Mouse (Mus musculus) midbrain, embryonic 15.5 days (tissue): ENCODE results near the gene Ncor1. TPM values are rescaled to one million over a fixed set of nuclear protein-coding genes. Genes with fewer than 3 reads are reported as not detected.

Experiments
- ATAC-seq: fragments of 200-750 bp; cut with Nextera tagmentation; replicated peaks from 2 replicates; pipeline ENCODE4 v1.8.0; 2017; ENCODE audit warnings: moderate TSS enrichment
- H3K27ac ChIP-seq: fragments of 300-500 bp; sonication (generic); 2 replicates; pipeline ENCODE4 v1.5.1; 2015; ENCODE audit warnings: mild to moderate bottlenecking, inconsistent platforms
- H3K27me3 ChIP-seq: fragments of 300-500 bp; sonication (generic); replicated peaks from 2 replicates; pipeline ENCODE4 v1.6.1; 2015; ENCODE audit warnings: inconsistent platforms
- H3K36me3 ChIP-seq: fragments of 300-500 bp; sonication (generic); replicated peaks from 2 replicates; pipeline ENCODE4 v1.6.1; 2015; ENCODE audit warnings: inconsistent platforms
- H3K4me1 ChIP-seq: fragments of 300-500 bp; sonication (generic); 2 replicates; pipeline ENCODE4 v1.6.1; 2015; ENCODE audit warnings: inconsistent platforms
- H3K4me2 ChIP-seq: fragments of 300-500 bp; sonication (generic); 2 replicates; pipeline ENCODE4 v1.6.1; 2015; ENCODE audit warnings: inconsistent platforms, mild to moderate bottlenecking, moderate library complexity
- H3K4me3 ChIP-seq: fragments of 300-500 bp; sonication (generic); 2 replicates; pipeline ENCODE4 v1.5.1; 2015; ENCODE audit warnings: mild to moderate bottlenecking, inconsistent platforms
- H3K9ac ChIP-seq: fragments of 300-500 bp; sonication (generic); 2 replicates; pipeline ENCODE4 v1.6.1; 2015; ENCODE audit warnings: mild to moderate bottlenecking, inconsistent platforms
- H3K9me3 ChIP-seq: fragments of 300-500 bp; sonication (generic); 2 replicates; pipeline ENCODE4 v1.6.1; 2016; ENCODE audit warnings: inconsistent platforms
- WGBS: fragments of 180-500 bp; shearing (Covaris S2); methylation state at CpG from one replicate; pipeline ENCODE4 v1.1.7; 2015; ENCODE audit warnings: mixed read lengths; 5-methylcytosine and 5-hydroxymethylcytosine counted together
- polyA plus RNA-seq: library from polyadenylated mRNA; unstranded; fragments of >200 nt; fragmentation: Nextera tagmentation; extraction: Ambion mirVana; gene quantifications from 2 replicates; pipeline ENCODE4 v1.2.1, GENCODE M21; 2015

The Ncor1 gene
- polyA plus RNA-seq: 179 and 182 TPM in 2 replicates

- H3K4me1 ChIP-seq: peaks cover 21% of the 10 kb centered on the region
- peak within 1 kb of the TSS; percentile 94 for H3K9ac ChIP-seq
- H3K27ac ChIP-seq: peak within 1 kb of the TSS; percentile 97
- H3K27me3 ChIP-seq: no peaks in the 10 kb centered on the region
- no peaks in the 10 kb centered on the region for H3K36me3 ChIP-seq
- H3K4me2 ChIP-seq: peak within 1 kb of the TSS; percentile 87
- peak within 1 kb of the TSS; percentile 79 for H3K4me3 ChIP-seq
- H3K9me3 ChIP-seq: no peaks in the 10 kb centered on the region
- WGBS: under 1% methylated on average over 33 of the region's 33 CpGs
- ATAC-seq: peak; percentile 48
These were observed at the start of gene Ncor1, which contains the start of gene Pigl for GRCm38 (mm10) chr11:62458276-62458724. Gene Ncor1, minus strand, starts transcription at chr11:62458541. Gene Pigl, plus strand, starts transcription at chr11:62458460.

GRCm38 (mm10) chr11:62507683-62508082 lies 49.3 kb upstream of the Ncor1 start:
- Histone ChIP-seq H3K27me3 (no peaks in the 10 kb centered on the region), H3K36me3 (no peaks in the 10 kb centered on the region), H3K27ac (no peak overlapping the region), H3K9ac (no peak overlapping the region), H3K4me2 (no peak overlapping the region), H3K4me1 (no peaks in the 10 kb centered on the region), H3K9me3 (no peaks in the 10 kb centered on the region), H3K4me3 (no peak overlapping the region)
- 96% methylated on average over 4 of the region's 4 CpGs for WGBS
- no peak for ATAC-seq

GRCm38 (mm10) chr11:62500529-62500928 lies 42.2 kb upstream of the Ncor1 start:
- H3K9me3 ChIP-seq: no peaks in the 10 kb centered on the region
- WGBS: 89% methylated on average over 2 of the region's 2 CpGs
- no peaks in the 10 kb centered on the region for H3K36me3 ChIP-seq
- no peak overlapping the region for H3K4me2 ChIP-seq
- H3K27me3 ChIP-seq: no peaks in the 10 kb centered on the region
- ATAC-seq: no peak
- H3K9ac ChIP-seq: no peak overlapping the region
- no peak overlapping the region for H3K4me3 ChIP-seq
- no peaks in the 10 kb centered on the region for H3K4me1 ChIP-seq
- H3K27ac ChIP-seq: no peak overlapping the region

GRCm38 (mm10) chr11:62498802-62499201 lies 40.5 kb upstream of the Ncor1 start:
- Histone ChIP-seq H3K9me3 (no peaks in the 10 kb centered on the region), H3K4me2 (no peak overlapping the region), H3K27me3 (no peaks in the 10 kb centered on the region), H3K36me3 (no peaks in the 10 kb centered on the region), H3K4me1 (no peaks in the 10 kb centered on the region), H3K27ac (no peak overlapping the region), H3K4me3 (no peak overlapping the region), H3K9ac (no peak overlapping the region)
- 78% methylated on average over 2 of the region's 2 CpGs for WGBS
- ATAC-seq: no peak

GRCm38 (mm10) chr11:62497181-62497580 lies 38.8 kb upstream of the Ncor1 start:
- 65% methylated on average over 3 of the region's 3 CpGs for WGBS
- Histone ChIP-seq H3K27ac (no peak overlapping the region), H3K9ac (no peak overlapping the region), H3K4me2 (no peak overlapping the region), H3K36me3 (no peaks in the 10 kb centered on the region), H3K4me1 (no peaks in the 10 kb centered on the region), H3K27me3 (no peaks in the 10 kb centered on the region), H3K9me3 (no peaks in the 10 kb centered on the region), H3K4me3 (no peak overlapping the region)
- no peak for ATAC-seq

- Histone ChIP-seq H3K27ac (no peak overlapping the region), H3K36me3 (no peaks in the 10 kb centered on the region), H3K4me1 (no peaks in the 10 kb centered on the region), H3K27me3 (no peaks in the 10 kb centered on the region), H3K9ac (no peak overlapping the region), H3K4me3 (no peak overlapping the region), H3K4me2 (no peak overlapping the region), H3K9me3 (no peaks in the 10 kb centered on the region)
- no peak for ATAC-seq
- 60% methylated on average over 5 of the region's 5 CpGs for WGBS
These were observed 37.9 kb upstream of the Ncor1 start for GRCm38 (mm10) chr11:62496151-62496715.

GRCm38 (mm10) chr11:62495276-62495801 lies 37.0 kb upstream of the Ncor1 start:
- Histone ChIP-seq H3K27me3 (no peaks in the 10 kb centered on the region), H3K27ac (no peak overlapping the region), H3K4me3 (no peak overlapping the region), H3K4me1 (no peaks in the 10 kb centered on the region), H3K9ac (no peak overlapping the region), H3K9me3 (no peaks in the 10 kb centered on the region), H3K4me2 (no peak overlapping the region), H3K36me3 (no peaks in the 10 kb centered on the region)
- ATAC-seq: no peak
- WGBS: 30% methylated on average over 7 of the region's 10 CpGs

GRCm38 (mm10) chr11:62494754-62495275 lies 36.5 kb upstream of the Ncor1 start:
- no peak for ATAC-seq
- WGBS: 8% methylated on average over 6 of the region's 6 CpGs
- H3K9ac ChIP-seq: no peak overlapping the region
- no peak overlapping the region for H3K27ac ChIP-seq
- no peak overlapping the region for H3K4me2 ChIP-seq
- H3K9me3 ChIP-seq: no peaks in the 10 kb centered on the region
- no peaks in the 10 kb centered on the region for H3K36me3 ChIP-seq
- H3K4me3 ChIP-seq: no peak overlapping the region
- no peaks in the 10 kb centered on the region for H3K4me1 ChIP-seq
- no peaks in the 10 kb centered on the region for H3K27me3 ChIP-seq

GRCm38 (mm10) chr11:62493701-62494100 lies 35.4 kb upstream of the Ncor1 start:
- no peak overlapping the region for H3K9ac ChIP-seq
- no peaks in the 10 kb centered on the region for H3K9me3 ChIP-seq
- ATAC-seq: no peak
- no peak overlapping the region for H3K4me3 ChIP-seq
- H3K36me3 ChIP-seq: no peaks in the 10 kb centered on the region
- WGBS: 98% methylated on average over 6 of the region's 6 CpGs
- no peak overlapping the region for H3K27ac ChIP-seq
- no peak overlapping the region for H3K4me2 ChIP-seq
- H3K4me1 ChIP-seq: no peaks in the 10 kb centered on the region
- no peaks in the 10 kb centered on the region for H3K27me3 ChIP-seq

- H3K36me3 ChIP-seq: no peaks in the 10 kb centered on the region
- no peak overlapping the region for H3K4me2 ChIP-seq
- H3K27me3 ChIP-seq: no peaks in the 10 kb centered on the region
- no peak overlapping the region for H3K4me3 ChIP-seq
- no peak for ATAC-seq
- H3K9me3 ChIP-seq: no peaks in the 10 kb centered on the region
- H3K4me1 ChIP-seq: no peaks in the 10 kb centered on the region
- no peak overlapping the region for H3K27ac ChIP-seq
- 90% methylated on average over 10 of the region's 10 CpGs for WGBS
- no peak overlapping the region for H3K9ac ChIP-seq
These were observed 29.4 kb upstream of the Ncor1 start for GRCm38 (mm10) chr11:62487540-62488350.

GRCm38 (mm10) chr11:62486949-62487348 lies 28.6 kb upstream of the Ncor1 start:
- no peaks in the 10 kb centered on the region for H3K9me3 ChIP-seq
- no peaks in the 10 kb centered on the region for H3K27me3 ChIP-seq
- no peaks in the 10 kb centered on the region for H3K36me3 ChIP-seq
- H3K4me3 ChIP-seq: no peak overlapping the region
- H3K4me1 ChIP-seq: no peaks in the 10 kb centered on the region
- no peak for ATAC-seq
- H3K4me2 ChIP-seq: no peak overlapping the region
- WGBS: 98% methylated on average over 1 of the region's 1 CpGs
- H3K9ac ChIP-seq: no peak overlapping the region
- H3K27ac ChIP-seq: no peak overlapping the region

- H3K27me3 ChIP-seq: no peaks in the 10 kb centered on the region
- WGBS: 87% methylated on average over 5 of the region's 5 CpGs
- H3K9ac ChIP-seq: no peak overlapping the region
- H3K4me3 ChIP-seq: no peak overlapping the region
- no peaks in the 10 kb centered on the region for H3K4me1 ChIP-seq
- no peak overlapping the region for H3K27ac ChIP-seq
- ATAC-seq: no peak
- no peak overlapping the region for H3K4me2 ChIP-seq
- H3K36me3 ChIP-seq: no peaks in the 10 kb centered on the region
- H3K9me3 ChIP-seq: no peaks in the 10 kb centered on the region
These were observed 21.2 kb upstream of the Ncor1 start for GRCm38 (mm10) chr11:62479581-62479980.
